Mouse (Mus musculus): Measurements from ENCODE around the gene Pou2f2.
A peak's percentile ranks its signal among the peaks of the same experiment; 100 is the strongest.

The Pou2f2 gene

GRCm38 (mm10) chr7:25179606-25180161, at the start of gene Pou2f2:
TSS of gene Pou2f2 (minus strand) at chr7:25179726.
- no peak for DNase-seq (ENCODE audit: low spot score)

DNA sequence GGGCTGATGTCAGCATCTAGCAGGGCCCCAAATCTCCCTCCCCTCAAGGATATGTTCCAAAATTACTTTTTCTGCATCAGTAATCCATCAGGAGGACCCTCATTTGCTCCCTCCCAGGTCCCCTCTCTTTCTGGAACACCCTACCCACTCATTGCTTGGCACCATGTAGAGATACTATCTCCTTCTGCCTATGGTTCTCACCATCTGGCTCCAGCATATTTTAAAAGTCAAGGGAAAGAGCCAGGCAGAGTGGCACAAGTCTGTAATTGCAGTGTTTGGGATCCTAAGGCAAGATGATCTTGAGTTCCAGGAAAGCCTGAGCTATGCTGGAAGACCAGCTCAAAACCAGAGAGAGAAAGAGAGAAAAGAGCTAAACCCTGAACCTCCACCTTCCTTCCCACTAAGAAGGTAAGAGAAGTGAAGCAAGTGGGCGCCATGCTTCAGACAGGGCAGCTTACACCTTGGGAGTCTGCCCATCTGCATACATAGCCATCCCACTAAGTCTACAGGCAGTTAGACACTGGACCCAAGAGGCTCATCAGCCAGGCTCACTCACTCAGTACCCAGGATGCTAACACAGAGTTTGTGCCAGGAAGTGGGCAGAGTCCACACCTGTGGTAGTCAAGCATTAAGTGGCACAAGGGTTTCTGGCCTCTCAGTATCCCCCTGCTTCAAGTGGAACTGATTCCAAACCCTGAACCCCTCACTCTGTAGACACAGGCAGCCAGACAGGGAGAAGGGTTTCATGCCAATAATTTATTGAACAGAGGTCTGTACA, 48.2 kb upstream of the Pou2f2 start:
- DNase-seq (ENCODE audit: low spot score): no peak

DNA sequence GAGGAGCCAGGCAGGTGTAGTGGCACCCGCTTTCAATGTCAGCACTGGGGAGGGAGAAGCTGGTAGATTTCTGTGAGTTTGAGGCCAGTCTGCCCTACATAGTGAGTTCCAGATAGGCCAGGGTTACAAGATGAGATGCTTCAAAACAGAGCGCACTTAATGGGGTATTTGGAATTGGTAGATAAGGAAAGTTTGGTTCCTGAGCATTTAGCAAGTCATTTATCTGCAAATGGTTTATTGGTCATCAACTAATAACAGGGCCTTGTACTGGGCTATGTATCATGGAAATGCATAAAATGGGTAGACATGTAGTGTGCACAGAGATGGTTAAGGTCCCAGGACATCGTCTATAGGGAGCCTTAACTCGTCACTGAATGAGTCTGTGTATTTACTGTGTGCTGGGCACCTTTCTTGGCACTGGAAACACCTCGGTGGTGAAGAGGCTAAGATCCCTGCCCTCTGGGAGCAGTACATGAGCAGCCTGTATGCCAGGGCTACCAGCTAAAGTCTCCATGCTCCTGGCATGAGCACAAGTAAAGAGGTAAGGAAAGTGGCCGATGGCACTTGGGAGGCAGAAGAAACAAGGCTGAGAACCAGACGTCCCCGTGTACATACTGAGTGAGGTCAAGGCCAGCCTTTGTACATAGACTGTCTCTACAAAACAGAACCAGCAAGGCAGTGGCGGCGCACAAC, 42.9 kb upstream of the Pou2f2 start:
- no peak for DNase-seq (ENCODE audit: low spot score)

DNA sequence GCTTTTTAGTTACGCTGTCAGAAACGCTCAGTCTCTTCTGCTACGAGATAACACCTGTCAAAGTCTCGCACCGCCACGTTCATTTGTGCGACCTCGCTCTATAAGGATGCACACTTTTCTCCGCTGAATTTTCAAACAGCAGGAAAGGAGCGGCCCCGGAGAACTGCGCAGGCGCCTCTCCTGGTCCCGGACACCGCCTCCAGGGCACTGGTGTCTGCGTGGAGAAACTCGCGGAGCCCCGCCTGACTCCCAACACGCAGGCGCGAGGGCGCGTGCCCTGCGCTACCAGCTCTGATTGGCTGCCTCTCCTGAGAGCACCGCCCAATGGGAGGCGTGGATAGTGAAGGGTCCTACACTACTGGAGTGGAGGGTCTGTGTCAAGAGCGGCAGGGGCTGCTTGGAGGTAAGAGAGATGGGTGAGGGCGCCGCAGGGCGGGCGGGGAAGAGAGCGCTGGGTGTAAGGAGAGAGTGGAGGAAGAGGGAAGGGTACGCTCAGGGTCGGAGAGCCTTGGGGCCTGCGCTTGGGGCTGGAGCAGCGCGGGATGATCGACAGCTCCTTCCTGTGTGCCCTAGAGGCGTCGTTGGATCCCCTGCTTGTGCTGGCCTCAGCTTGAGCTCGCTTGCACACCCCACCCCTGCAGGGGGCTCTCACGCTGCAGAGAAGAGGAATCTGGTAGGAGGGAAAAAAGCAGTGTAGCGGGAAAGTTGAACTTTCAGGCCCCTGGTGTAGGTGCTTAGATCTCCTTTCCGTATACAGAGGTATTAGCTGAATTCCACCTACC, 41.8 kb upstream of the Pou2f2 start, which contains the start of gene Zfp526:
TSS of gene Zfp526 (plus strand) at position 324 of the 782 bp plus-strand sequence.
- peak; percentile 94 for DNase-seq (ENCODE audit: low spot score)

DNA sequence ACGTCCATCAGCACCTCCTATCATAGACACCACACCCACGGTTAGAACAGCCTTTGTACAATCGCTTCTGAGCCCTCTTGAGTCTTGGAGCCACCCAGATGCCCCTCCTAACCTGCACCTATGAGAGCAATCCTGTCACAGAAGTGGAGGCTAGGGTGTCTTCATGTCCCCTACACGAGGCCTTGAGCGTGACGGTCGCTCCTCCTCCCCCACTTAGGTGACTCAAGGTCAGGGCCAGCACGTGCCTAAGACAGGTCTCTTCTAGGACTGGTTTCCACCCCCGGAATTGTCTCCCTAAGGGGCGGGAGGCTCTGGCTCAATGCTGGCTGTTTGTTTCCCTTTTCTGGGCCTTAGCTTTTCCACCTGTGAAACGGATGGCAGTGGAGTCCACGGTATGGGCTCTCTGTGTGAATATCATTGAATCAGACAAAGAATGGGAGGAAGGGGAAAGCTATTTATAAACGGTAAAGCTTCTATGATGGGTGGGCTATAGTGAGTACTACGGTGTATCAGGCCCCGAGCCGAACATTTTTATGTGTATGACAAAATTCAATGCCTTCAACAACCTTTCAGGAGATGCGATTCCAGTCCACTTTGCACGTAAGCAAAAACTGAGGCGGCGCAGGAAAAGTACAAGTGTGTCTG, 41.1 kb upstream of the Pou2f2 start, which contains the start of gene Dedd2:
TSS of gene Dedd2 (minus strand) at position 159 of the 645 bp plus-strand sequence.
- DNase-seq (ENCODE audit: low spot score): peak; percentile 24

DNA sequence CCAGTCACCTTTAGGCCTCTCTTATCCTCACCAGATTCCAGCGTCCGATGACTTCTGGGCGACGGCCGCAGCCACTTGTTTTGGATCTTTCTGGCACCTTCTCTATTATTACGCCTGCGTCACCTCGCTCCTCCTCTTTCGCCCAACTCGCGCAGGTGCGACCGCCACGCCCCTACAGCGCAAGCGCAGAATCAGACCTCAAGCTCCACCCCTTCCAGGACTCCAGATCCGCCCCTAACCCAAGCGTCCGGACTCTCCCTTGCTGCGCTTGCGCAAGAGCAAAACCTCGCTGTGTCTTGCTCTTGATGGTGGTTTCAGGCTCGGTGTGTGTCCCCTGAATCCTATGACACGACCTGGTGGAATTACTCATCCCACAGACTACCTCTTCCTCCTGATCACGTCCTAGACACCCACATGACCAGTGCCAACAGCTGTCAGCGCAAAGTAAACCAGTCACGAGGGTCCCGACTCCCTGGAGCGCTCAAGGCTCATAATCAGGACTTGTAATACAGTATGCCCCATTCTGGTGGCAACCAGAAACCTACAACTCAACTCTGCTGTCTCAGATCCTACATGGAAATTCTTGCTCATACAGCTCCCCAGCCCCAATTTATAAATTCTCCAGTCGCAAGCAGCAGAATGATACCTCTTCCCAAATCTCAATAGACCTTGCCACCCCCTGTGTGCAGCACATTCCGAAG, 40.4 kb upstream of the Pou2f2 start:
- DNase-seq (ENCODE audit: low spot score): peak; percentile 92

DNA sequence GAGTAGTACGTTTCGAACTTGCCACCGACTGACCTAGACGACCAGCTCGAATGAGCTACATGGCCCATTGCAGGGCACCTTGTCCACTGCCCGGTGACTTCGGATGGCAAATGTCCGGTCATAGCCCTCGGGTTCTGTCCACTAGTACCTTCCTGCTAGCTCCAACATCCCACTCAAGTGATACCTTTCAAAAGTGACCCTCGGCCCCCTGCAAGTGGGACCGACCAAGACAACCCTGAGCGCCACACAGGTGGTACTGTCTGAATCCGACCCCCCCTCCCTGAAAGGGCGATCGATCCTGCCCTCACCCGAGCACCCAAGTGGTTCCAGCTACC, 39.9 kb upstream of the Pou2f2 start:
- peak; percentile 41 for DNase-seq (ENCODE audit: low spot score)

GRCm38 (mm10) chr7:25218705-25219415, 39.3 kb upstream of the Pou2f2 start:
- no peak for DNase-seq (ENCODE audit: low spot score)

GRCm38 (mm10) chr7:25217653-25218395, 38.3 kb upstream of the Pou2f2 start:
- no peak for DNase-seq (ENCODE audit: low spot score)

DNA sequence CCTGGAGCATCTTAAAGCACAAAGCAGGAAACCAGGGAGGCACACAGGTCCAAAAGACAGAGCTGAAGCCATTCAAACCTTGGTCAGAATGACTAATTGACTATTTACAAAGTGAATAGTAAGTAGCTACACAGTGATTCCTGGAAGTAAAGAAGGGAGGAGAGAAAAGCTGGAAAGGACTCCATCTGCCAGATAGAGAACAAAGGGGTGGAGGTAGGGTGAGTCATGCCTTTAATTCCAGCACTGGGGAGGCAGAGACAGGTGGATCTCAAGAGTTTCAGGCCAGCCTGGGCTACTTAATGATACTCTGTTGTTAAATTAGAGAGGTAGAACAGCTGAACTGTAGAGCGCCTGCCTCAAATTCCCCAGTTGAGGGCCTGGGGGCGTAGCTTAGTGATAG, 34.6 kb upstream of the Pou2f2 start:
- no peak for DNase-seq (ENCODE audit: low spot score)

DNA sequence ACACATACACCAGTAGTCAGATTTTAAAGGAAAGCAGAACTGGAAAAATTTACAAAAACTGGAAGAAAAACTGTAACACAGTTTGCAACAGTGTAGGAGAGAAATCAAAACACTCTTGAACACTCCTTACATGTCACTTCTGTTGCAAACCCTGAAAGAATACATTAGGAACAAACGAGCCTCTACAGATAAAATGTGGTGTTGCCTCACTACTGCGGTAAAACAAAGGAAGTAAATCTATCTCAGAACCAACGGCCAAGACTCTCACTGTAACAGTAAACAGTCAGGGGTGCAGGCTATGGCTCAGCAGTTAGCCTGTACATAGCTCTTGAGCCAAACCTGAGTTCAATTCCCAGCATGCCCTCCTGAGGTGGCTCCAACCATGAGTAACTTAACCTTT, 33.6 kb upstream of the Pou2f2 start:
- no peak for DNase-seq (ENCODE audit: low spot score)

- DNase-seq (ENCODE audit: low spot score): no peak
These were observed 31.0 kb upstream of the Pou2f2 start for GRCm38 (mm10) chr7:25210482-25210881.

GRCm38 (mm10) chr7:25209161-25209622, 29.7 kb upstream of the Pou2f2 start:
- DNase-seq (ENCODE audit: low spot score): no peak

- no peak for DNase-seq (ENCODE audit: low spot score)
These were observed 26.7 kb upstream of the Pou2f2 start for GRCm38 (mm10) chr7:25206094-25206830.

GRCm38 (mm10) chr7:25205355-25206093, 26.0 kb upstream of the Pou2f2 start:
- no peak for DNase-seq (ENCODE audit: low spot score)

DNA sequence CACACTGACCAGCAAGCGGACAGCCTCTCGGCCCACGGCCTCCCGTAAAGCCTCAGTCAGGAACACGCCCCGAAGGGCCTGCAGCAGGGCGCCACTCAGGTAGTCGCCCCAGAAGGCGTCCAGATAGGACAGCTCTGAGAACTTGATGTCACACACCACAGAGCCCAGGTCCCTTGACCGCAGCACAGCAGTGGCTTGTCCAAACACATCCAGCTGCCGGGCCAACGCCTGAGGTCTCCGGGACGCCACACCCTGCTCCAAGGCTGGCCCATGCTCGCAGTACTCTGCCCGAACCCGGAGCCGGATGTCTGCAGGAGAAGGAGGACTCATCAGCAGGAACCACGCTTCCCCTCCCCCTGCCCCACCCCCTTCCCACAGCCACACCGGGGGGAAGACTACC, 24.1 kb upstream of the Pou2f2 start:
- DNase-seq (ENCODE audit: low spot score): no peak

- DNase-seq (ENCODE audit: low spot score): no peak
These were observed 18.0 kb upstream of the Pou2f2 start for GRCm38 (mm10) chr7:25197384-25198018.

- DNase-seq (ENCODE audit: low spot score): no peak
These were observed 16.6 kb upstream of the Pou2f2 start for GRCm38 (mm10) chr7:25196107-25196506.

All from adipocyte (in vitro differentiated cells).